Mouse (Mus musculus): ENCODE data around the gene Ptafr. TPM values are rescaled to one million over a fixed set of nuclear protein-coding genes. Genes with fewer than 3 reads are reported as not detected.
A peak's percentile ranks its signal among the peaks of the same experiment; 100 is the strongest.
"Not testable (repeated sequence)": the region's sequence is repeated elsewhere in the genome, so short reads cannot be mapped to it uniquely, and the experiment has no call there.

Gene Ptafr
- polyA plus RNA-seq, 1 experiment = 0.22 TPM

DNA sequence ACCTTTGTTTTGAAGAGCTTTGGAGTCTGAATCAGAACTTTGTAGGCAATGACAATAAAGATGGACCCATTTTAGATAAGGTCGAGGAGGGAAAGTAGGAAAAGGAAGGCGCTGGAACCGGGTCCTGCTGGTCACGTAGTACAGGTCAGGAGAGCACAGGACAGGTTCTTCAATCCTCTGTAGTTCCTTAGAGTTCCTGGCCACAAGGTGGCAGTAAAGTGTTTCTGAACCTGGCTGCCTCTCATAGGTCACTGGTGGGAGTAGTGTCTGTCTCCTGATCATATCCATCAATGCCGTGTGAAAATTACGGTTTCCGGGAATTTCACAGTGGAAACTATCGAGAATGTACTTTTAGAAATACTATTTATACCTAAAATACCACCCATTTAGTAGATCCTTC is 18.0 kb upstream of the Ptafr start:
- H3K9me3 ChIP-seq (replicated peaks; ENCODE audit: control insufficient read depth, insufficient read depth, low read length, poor library complexity, severe bottlenecking) = no peaks in the 10 kb centered on the region
- no peak for TF ChIP-seq POLR2A (IDR thresholded peaks at IDR 0.05; ENCODE audit: insufficient read depth, low read length)
- TF ChIP-seq CTCF (IDR thresholded peaks at IDR 0.05; ENCODE audit: low read depth, low read length) = peak; percentile 53
- peaks cover 79% of the 10 kb centered on the region for H3K36me3 ChIP-seq (ENCODE audit: control insufficient read depth, insufficient read depth, low read length, poor library complexity, severe bottlenecking)
- H3K27me3 ChIP-seq (ENCODE audit: control insufficient read depth, insufficient read depth, low read length, poor library complexity, severe bottlenecking) = no peaks in the 10 kb centered on the region
- H3K27ac ChIP-seq (ENCODE audit: insufficient read depth, low read length) = no peak overlapping the region
- no peaks in the 10 kb centered on the region for H3K4me1 ChIP-seq (ENCODE audit: control insufficient read depth, insufficient read depth, low read length)
- no peak overlapping the region for H3K9ac ChIP-seq (ENCODE audit: low read depth, poor library complexity, severe bottlenecking)
- H3K4me3 ChIP-seq (ENCODE audit: low read depth, low read length) = no peak overlapping the region

DNA sequence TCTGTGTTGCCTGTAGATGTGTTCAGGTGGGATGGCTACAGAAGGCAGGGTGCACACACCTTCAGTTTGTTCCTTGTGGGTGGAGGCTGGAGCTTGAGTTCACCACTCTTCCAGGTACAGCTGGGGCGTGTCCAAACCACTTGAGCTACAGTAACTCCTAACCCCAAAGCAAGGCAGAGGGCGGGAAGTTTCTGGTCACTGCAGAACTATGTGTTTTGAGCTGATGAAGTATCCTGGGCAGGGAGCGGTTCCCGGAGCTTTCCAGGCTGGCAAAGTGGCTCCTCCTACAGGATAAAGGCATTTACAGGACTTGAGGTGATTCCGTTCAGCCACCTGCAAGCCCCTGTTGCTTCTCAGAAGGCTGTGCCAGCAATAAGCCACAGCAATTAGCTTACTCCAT is 9.6 kb upstream of the Ptafr start:
- Histone ChIP-seq H3K27ac (ENCODE audit: insufficient read depth, low read length) (peak overlapping the region; percentile 37), H3K4me3 (ENCODE audit: low read depth, low read length) (no peak overlapping the region), H3K9me3 (replicated peaks; ENCODE audit: control insufficient read depth, insufficient read depth, low read length, poor library complexity, severe bottlenecking) (no peaks in the 10 kb centered on the region), H3K36me3 (ENCODE audit: control insufficient read depth, insufficient read depth, low read length, poor library complexity, severe bottlenecking) (peaks cover 37% of the 10 kb centered on the region), H3K9ac (ENCODE audit: low read depth, poor library complexity, severe bottlenecking) (no peak overlapping the region), H3K27me3 (ENCODE audit: control insufficient read depth, insufficient read depth, low read length, poor library complexity, severe bottlenecking) (no peaks in the 10 kb centered on the region), H3K4me1 (ENCODE audit: control insufficient read depth, insufficient read depth, low read length) (peaks cover 9% of the 10 kb centered on the region)
- TF ChIP-seq EP300 (IDR thresholded peaks at IDR 0.05; ENCODE audit: insufficient read depth, low read depth, low read length) (no peak), CTCF (IDR thresholded peaks at IDR 0.05; ENCODE audit: low read depth, low read length) (no peak), POLR2A (IDR thresholded peaks at IDR 0.05; ENCODE audit: insufficient read depth, low read length) (no peak)

DNA sequence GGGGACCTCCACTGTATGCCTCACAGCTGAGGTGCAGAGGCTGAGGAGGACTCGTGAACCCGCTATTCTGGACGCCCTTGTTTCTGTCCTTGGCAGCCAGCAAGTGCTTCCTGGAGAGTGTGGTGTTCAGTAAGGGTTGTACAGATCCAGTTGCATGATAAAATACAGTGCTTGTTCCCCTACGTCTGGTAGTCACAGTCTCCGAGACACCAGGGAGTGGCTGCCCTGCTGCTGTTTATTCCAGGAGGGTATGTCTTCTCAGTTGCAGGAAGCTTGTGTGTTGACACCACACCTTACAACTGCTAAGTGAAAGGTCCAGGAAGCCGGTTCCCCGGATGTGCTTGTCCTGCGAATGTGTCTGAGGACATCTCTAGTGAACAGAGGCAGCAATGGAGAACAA is 9.2 kb upstream of the Ptafr start:
- TF ChIP-seq EP300 (IDR thresholded peaks at IDR 0.05; ENCODE audit: insufficient read depth, low read depth, low read length) = no peak
- no peak for TF ChIP-seq POLR2A (IDR thresholded peaks at IDR 0.05; ENCODE audit: insufficient read depth, low read length)
- TF ChIP-seq CTCF (IDR thresholded peaks at IDR 0.05; ENCODE audit: low read depth, low read length) = no peak
- Histone ChIP-seq H3K27me3 (ENCODE audit: control insufficient read depth, insufficient read depth, low read length, poor library complexity, severe bottlenecking) (no peaks in the 10 kb centered on the region), H3K9ac (ENCODE audit: low read depth, poor library complexity, severe bottlenecking) (no peak overlapping the region), H3K27ac (ENCODE audit: insufficient read depth, low read length) (peak overlapping the region; percentile 37), H3K4me1 (ENCODE audit: control insufficient read depth, insufficient read depth, low read length) (peaks cover 9% of the 10 kb centered on the region), H3K36me3 (ENCODE audit: control insufficient read depth, insufficient read depth, low read length, poor library complexity, severe bottlenecking) (peaks cover 33% of the 10 kb centered on the region), H3K4me3 (ENCODE audit: low read depth, low read length) (no peak overlapping the region), H3K9me3 (replicated peaks; ENCODE audit: control insufficient read depth, insufficient read depth, low read length, poor library complexity, severe bottlenecking) (no peaks in the 10 kb centered on the region)

DNA sequence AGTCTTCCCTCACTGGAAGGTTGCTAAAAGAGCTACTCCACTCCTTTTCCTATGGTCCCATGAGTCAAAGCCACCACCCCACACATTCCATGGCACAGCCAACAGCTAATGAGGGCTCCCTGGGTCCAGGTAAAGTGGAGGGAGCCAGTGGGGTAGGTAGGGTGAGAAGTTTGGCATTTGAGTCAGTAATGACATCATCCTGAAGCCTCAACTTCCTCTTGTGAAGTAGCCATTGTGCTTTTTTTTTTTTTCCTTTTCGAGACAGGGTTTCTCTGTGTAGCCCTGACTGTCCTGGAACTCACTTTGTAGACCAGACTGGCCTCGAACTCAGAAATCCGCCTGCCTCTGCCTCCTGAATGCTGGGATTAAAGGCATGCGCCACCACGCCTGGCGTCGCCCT is 8.3 kb upstream of the Ptafr start:
- not testable (repeated sequence) for H3K9ac ChIP-seq (ENCODE audit: low read depth, poor library complexity, severe bottlenecking); H3K27me3 ChIP-seq (ENCODE audit: control insufficient read depth, insufficient read depth, low read length, poor library complexity, severe bottlenecking); H3K9me3 ChIP-seq (replicated peaks; ENCODE audit: control insufficient read depth, insufficient read depth, low read length, poor library complexity, severe bottlenecking); H3K4me3 ChIP-seq (ENCODE audit: low read depth, low read length); H3K4me1 ChIP-seq (ENCODE audit: control insufficient read depth, insufficient read depth, low read length)
- Histone ChIP-seq H3K27ac (ENCODE audit: insufficient read depth, low read length) (peak overlapping the region; percentile 37; the same call in 1 of the 2 replicates), H3K36me3 (ENCODE audit: control insufficient read depth, insufficient read depth, low read length, poor library complexity, severe bottlenecking) (peaks cover 27% of the 10 kb centered on the region)

DNA sequence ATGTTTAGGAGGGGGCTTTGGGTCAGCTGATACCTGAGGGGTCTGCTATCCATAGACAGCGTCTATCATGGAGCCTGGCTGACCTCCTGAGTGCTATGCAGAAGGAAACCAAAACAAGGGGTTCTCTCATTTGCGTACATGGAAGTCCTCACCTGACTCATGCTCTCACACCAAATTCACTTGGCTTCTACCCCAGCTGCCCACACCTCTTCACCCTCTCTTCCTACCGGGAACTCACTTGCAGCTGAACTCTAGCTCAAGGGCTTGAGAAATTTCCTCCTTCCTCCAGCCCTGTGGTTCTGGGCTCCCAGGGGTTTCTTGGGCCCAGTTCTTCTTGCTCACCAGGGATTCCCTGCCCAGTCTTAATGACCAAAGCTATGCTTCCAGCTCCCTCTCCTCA is 606 bp upstream of the Ptafr start:
- Histone ChIP-seq H3K36me3 (ENCODE audit: control insufficient read depth, insufficient read depth, low read length, poor library complexity, severe bottlenecking) (no peaks in the 10 kb centered on the region), H3K9me3 (replicated peaks; ENCODE audit: control insufficient read depth, insufficient read depth, low read length, poor library complexity, severe bottlenecking) (no peaks in the 10 kb centered on the region), H3K4me1 (ENCODE audit: control insufficient read depth, insufficient read depth, low read length) (no peaks in the 10 kb centered on the region), H3K27me3 (ENCODE audit: control insufficient read depth, insufficient read depth, low read length, poor library complexity, severe bottlenecking) (no peaks in the 10 kb centered on the region), H3K9ac (ENCODE audit: low read depth, poor library complexity, severe bottlenecking) (no peak overlapping the region), H3K27ac (ENCODE audit: insufficient read depth, low read length) (no peak overlapping the region), H3K4me3 (ENCODE audit: low read depth, low read length) (no peak overlapping the region)
- TF ChIP-seq CTCF (IDR thresholded peaks at IDR 0.05; ENCODE audit: low read depth, low read length) = no peak
- TF ChIP-seq POLR2A (IDR thresholded peaks at IDR 0.05; ENCODE audit: insufficient read depth, low read length) = no peak
- no peak for TF ChIP-seq EP300 (IDR thresholded peaks at IDR 0.05; ENCODE audit: insufficient read depth, low read depth, low read length)

DNA sequence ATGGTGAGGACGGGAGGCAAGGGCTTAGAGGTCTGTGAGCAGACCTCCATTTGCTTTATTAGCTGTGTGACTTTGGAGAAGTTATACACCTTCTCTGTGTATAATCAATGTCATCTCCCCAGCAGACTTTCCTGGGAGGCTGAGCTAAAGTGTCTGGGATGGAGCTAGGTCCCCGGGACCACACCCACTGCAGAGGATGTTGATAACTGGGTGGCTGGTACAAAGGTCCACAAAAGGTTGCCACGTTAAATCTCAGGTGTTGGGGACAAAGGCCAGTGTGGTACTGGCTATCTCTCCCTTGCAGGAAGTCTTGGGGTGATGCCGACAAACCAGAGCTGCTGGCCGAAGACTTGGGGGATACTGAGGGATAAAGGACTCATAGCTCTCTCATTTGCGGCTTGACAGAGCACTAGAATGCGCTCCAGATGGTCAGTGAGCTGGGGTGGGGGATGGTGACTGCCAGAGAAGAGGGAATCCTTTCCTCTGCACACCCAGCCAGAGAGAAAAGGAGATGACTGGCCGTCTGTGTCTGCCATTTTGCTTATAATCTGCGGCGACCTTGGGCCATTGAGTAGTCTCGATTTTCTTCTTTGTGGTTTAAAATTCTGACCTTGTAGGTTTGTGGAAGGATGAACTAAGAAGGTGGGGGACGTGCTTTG is 1.4 kb downstream of the Ptafr start:
- Histone ChIP-seq H3K27ac (ENCODE audit: insufficient read depth, low read length) (no peak overlapping the region), H3K36me3 (ENCODE audit: control insufficient read depth, insufficient read depth, low read length, poor library complexity, severe bottlenecking) (no peaks in the 10 kb centered on the region), H3K4me1 (ENCODE audit: control insufficient read depth, insufficient read depth, low read length) (no peaks in the 10 kb centered on the region), H3K9ac (ENCODE audit: low read depth, poor library complexity, severe bottlenecking) (no peak overlapping the region), H3K27me3 (ENCODE audit: control insufficient read depth, insufficient read depth, low read length, poor library complexity, severe bottlenecking) (no peaks in the 10 kb centered on the region), H3K4me3 (ENCODE audit: low read depth, low read length) (no peak overlapping the region), H3K9me3 (replicated peaks; ENCODE audit: control insufficient read depth, insufficient read depth, low read length, poor library complexity, severe bottlenecking) (no peaks in the 10 kb centered on the region)
- TF ChIP-seq EP300 (IDR thresholded peaks at IDR 0.05; ENCODE audit: insufficient read depth, low read depth, low read length) (no peak), CTCF (IDR thresholded peaks at IDR 0.05; ENCODE audit: low read depth, low read length) (no peak), POLR2A (IDR thresholded peaks at IDR 0.05; ENCODE audit: insufficient read depth, low read length) (no peak)
